ENCODE assay signal across 25 mouse cellular contexts in genomic region chr2:142709326-142709725, GRCm38 (mm10).
A peak's percentile ranks its signal among the peaks of the same experiment; 100 is the strongest.
DNase-seq lines count a peak whose midpoint lies in the region; ATAC-seq and TF ChIP-seq lines count a peak whose summit lies in the region.
"Had no signal": no experiment of that assay in that cellular context is flagged by ENCODE, and none has a peak within 500 bp of the region (broad histone marks: within the 10 kb centered on the region; RNA-seq: fewer than 3 reads in every experiment).

No protein-coding gene starts in this region.

- DNase-seq in forebrain, postnatal 0 days, result no peak
- no peak for DNase-seq in forebrain, embryonic 11.5 days (ENCODE audit: low spot score)
- DNase-seq in layer of hippocampus, adult 2 months (ENCODE audit: low spot score in 2 of 2), result peak; percentile 15 to 18
- no peak for DNase-seq in layer of hippocampus, adult 9-10 months (ENCODE audit: low spot score)
- DNase-seq in cerebellum, adult 18-20 months, result peak; percentile 31 to 52
- DNase-seq in cerebellum, postnatal 14 days, result peak; percentile 46 to 68
- no peak for DNase-seq in testis, postnatal 10 days (ENCODE audit: low spot score)
- no peak for DNase-seq in kidney, adult 8-10 months
- DNase-seq: adrenal gland, postnatal 14 days; gastrocnemius, postnatal 25 days; heart, adult 2 months; kidney, postnatal 25 days; lung, adult 18-20 months; lung, postnatal 10 days; retina, postnatal 1 day; right cerebral cortex, postnatal 25 days; thymus, postnatal 14 days had no signal

- H3K4me2 ChIP-seq in forebrain, postnatal 0 days (ENCODE audit: low read depth), result no peak overlapping the region
- no peak overlapping the region for H3K4me2 ChIP-seq in forebrain, embryonic 11.5 days (ENCODE audit: low read depth, low read length, severe bottlenecking)
- H3K4me2 ChIP-seq: hindbrain, embryonic 13.5 days; intestine, embryonic 15.5 days; limb, embryonic 12.5 days; liver, embryonic 12.5 days; midbrain, embryonic 13.5 days; neural tube, embryonic 12.5 days had no signal

- no peaks in the 10 kb centered on the region for H3K9me3 ChIP-seq in forebrain, postnatal 0 days (ENCODE audit: low read length)
- no peaks in the 10 kb centered on the region for H3K9me3 ChIP-seq in forebrain, embryonic 11.5 days (ENCODE audit: control insufficient read depth, low read length)
- H3K9me3 ChIP-seq: hindbrain, embryonic 13.5 days; intestine, embryonic 15.5 days; limb, embryonic 12.5 days; liver, embryonic 12.5 days; megakaryocyte, embryonic 14.5 days; midbrain, embryonic 13.5 days; neural tube, embryonic 12.5 days had no signal

- no peak overlapping the region for H3K9ac ChIP-seq in forebrain, postnatal 0 days
- H3K9ac ChIP-seq in forebrain, embryonic 11.5 days (ENCODE audit: low read length), result no peak overlapping the region
- H3K9ac ChIP-seq: hindbrain, embryonic 13.5 days; intestine, embryonic 15.5 days; limb, embryonic 12.5 days; liver, embryonic 12.5 days; midbrain, embryonic 13.5 days; neural tube, embryonic 12.5 days had no signal

- ATAC-seq in forebrain, postnatal 0 days, result peak; percentile 32; the same call in 1 of the 2 replicates
- ATAC-seq in forebrain, embryonic 11.5 days (replicated peaks; ENCODE audit: low FRiP score), result no peak
- ATAC-seq: forebrain, embryonic 14.5 days; intestine, embryonic 15.5 days; liver, embryonic 12.5 days; midbrain, embryonic 13.5 days had no signal

- no peaks in the 10 kb centered on the region for H3K27me3 ChIP-seq in forebrain, postnatal 0 days (ENCODE audit: insufficient read depth, low read length)
- no peaks in the 10 kb centered on the region for H3K27me3 ChIP-seq in forebrain, embryonic 11.5 days (ENCODE audit: control insufficient read depth, insufficient read depth, low read length)
- H3K27me3 ChIP-seq: hindbrain, embryonic 13.5 days; intestine, embryonic 15.5 days; limb, embryonic 12.5 days; liver, embryonic 12.5 days; megakaryocyte, embryonic 14.5 days; midbrain, embryonic 13.5 days; neural tube, embryonic 12.5 days had no signal

- H3K27ac ChIP-seq in forebrain, postnatal 0 days (ENCODE audit: low read depth, low read length), result no peak overlapping the region
- no peak overlapping the region for H3K27ac ChIP-seq in forebrain, embryonic 11.5 days (ENCODE audit: low read depth, low read length)
- 0 out of 2 replicates have a peak overlapping the region, but pooled peaks have one; percentile 32 for H3K27ac ChIP-seq in layer of hippocampus, adult 2 months
- H3K27ac ChIP-seq: heart, adult 2 months; hindbrain, embryonic 13.5 days; intestine, embryonic 15.5 days; limb, embryonic 12.5 days; liver, embryonic 12.5 days; midbrain, embryonic 13.5 days; neural tube, embryonic 12.5 days had no signal

- H3K4me3 ChIP-seq in forebrain, postnatal 0 days (ENCODE audit: low read depth, low read length), result no peak overlapping the region
- H3K4me3 ChIP-seq in forebrain, embryonic 11.5 days (ENCODE audit: low read depth, low read length), result no peak overlapping the region
- H3K4me3 ChIP-seq in layer of hippocampus, adult 2 months, result no peak overlapping the region
- H3K4me3 ChIP-seq: heart, adult 2 months; hindbrain, embryonic 13.5 days; intestine, embryonic 15.5 days; limb, embryonic 12.5 days; liver, embryonic 12.5 days; megakaryocyte, embryonic 14.5 days; midbrain, embryonic 13.5 days; neural tube, embryonic 12.5 days had no signal

- 50% methylated on average over 3 of the region's 3 CpGs for WGBS in forebrain, postnatal 0 days
- 86% methylated on average over 3 of the region's 3 CpGs for WGBS in forebrain, embryonic 11.5 days

- no peaks in the 10 kb centered on the region for H3K4me1 ChIP-seq in forebrain, postnatal 0 days (ENCODE audit: insufficient read depth)
- H3K4me1 ChIP-seq in forebrain, embryonic 11.5 days (replicated peaks; ENCODE audit: control insufficient read depth, insufficient read depth, low read length), result no peaks in the 10 kb centered on the region
- H3K4me1 ChIP-seq: intestine, embryonic 15.5 days; limb, embryonic 12.5 days; liver, embryonic 12.5 days; midbrain, embryonic 13.5 days; neural tube, embryonic 12.5 days had no signal

- H3K36me3 ChIP-seq in forebrain, postnatal 0 days (ENCODE audit: insufficient read depth), result peaks cover 5% of the 10 kb centered on the region; the same call in 1 of the 2 replicates
- H3K36me3 ChIP-seq in forebrain, embryonic 11.5 days (ENCODE audit: control insufficient read depth, insufficient read depth, low read length), result no peaks in the 10 kb centered on the region
- H3K36me3 ChIP-seq: intestine, embryonic 15.5 days had no signal

- TF ChIP-seq CTCF in forebrain, postnatal 0 days (IDR thresholded peaks at IDR 0.05; ENCODE audit: low read depth), result no peak
- TF ChIP-seq CTCF in layer of hippocampus, adult 2 months (conservative IDR thresholded peaks at IDR 0.05), result no peak

Comparison
In these comparisons a context has a peak if more than half of its experiments do, and no peak if none do; other contexts are left out.
1. DNase-seq: peak in layer of hippocampus, adult 2 months (2 of 2), cerebellum, adult 18-20 months (2 of 2) and cerebellum, postnatal 14 days (2 of 2); none in forebrain, postnatal 0 days (single experiment), forebrain, embryonic 11.5 days (single experiment), layer of hippocampus, adult 9-10 months (single experiment), testis, postnatal 10 days (single experiment) and kidney, adult 8-10 months (0 of 2).